Mouse (Mus musculus) T-helper 1 cell (primary cell): Measurements from ENCODE around the gene Gm7030.
"Not testable (repeated sequence)": the region's sequence is repeated elsewhere in the genome, so short reads cannot be mapped to it uniquely, and the experiment has no call there.

Source experiments
- in situ Hi-C: fragments of 300-600 bp; cut with MboI, MseI; formaldehyde crosslinking; loops from one replicate; pipeline ENCODE4 v1.15.1; 2025; ENCODE audit warnings: high pct_unique_total_duplicates

Gene Gm7030

DNA sequence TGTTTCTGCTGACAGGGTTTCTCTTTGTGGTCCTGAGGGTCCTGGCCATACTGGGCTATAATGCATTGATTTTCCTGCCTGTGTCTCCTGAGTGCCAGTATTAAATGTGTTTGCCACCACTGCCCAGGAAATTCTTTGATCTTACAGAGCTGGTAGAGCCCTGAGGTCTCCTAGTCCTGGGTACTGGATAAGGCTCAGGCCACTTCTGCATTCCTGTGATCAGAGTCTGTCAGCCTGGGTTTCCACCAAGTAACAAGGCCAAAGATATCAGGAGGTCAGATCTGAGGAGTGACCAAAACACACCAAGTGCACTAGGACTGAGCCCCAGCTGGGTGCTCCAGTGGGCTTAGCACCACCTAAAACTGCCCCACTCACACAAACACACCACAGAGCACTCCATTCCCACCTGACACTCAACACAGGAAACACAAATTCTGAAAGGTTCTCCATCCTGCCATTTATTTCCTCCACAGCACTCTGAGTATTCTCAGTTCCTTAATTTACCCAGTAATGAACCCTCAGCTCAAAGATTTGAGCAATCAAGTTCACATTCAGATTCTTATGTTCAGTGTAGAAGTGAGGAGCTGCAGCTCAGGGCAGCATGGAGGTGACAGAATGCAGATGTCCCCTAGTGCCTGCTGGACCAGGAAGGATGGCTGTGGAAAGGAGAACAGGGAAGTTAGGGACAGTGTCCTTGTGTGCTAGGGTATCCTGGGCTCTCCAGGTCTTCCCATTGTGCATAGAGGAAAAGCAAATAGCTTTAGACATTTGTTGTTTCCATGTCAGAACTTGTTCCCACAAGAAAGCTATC, 6.4 kb upstream of the Gm7030 start:
- in situ Hi-C loops, result not testable (repeated sequence)

DNA sequence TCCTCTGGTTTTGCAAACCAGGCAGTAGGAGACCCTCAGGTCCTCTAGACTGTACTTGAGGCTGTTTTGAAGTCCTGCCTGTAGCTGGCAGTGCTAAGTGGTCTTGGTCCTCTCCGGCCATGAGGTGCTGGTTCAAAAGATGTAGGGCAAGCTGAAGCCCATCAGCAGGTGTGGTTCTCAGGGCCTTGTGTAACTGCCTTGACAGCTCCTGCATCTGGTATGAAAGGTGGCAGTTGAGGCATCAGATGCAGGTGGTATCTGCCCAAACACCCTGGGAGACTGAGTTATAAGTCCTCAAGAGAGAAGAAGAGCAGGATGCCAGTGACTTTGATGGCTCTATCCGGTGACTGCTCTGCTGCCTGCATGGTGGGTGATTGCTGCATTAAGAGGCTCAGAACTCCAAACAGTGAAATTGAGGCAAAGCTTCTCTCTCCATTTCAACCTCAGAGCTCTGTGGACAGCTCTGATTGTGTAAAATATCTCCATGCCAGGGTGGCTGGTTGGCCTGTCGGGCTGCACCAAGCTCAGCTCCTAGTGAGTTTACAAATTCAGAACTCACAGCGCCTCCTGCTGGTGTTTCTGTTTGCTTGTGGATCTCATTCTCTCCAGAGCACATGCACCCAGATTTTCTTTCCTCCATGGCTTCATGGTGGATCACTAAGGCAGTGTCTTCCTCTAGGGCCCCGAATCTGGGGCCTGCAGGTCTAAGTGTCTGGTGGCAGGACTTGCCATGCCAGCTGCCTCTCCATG, 2.5 kb upstream of the Gm7030 start:
- in situ Hi-C loops, result no loop called here

DNA sequence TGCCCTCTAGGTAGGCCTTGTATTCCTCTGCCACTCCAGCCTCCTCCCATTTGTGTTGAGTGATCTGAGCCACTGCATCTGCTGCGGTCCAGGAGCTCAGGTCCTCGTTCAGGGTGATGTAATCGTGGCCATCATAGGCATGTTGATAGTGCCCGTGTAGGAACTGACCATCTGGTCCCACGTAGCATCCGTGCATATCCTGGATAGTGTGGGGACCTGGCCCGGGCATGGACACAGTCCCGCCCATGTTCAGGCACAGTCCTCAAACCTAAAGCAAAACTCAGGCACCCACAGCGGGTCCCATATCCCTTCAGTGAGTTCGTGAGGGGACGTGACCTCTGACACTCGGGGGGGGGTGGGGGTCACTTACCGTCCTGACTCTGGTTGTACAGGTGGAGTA, 700 bp downstream of the Gm7030 start:
- in situ Hi-C loops, result loop anchor here (10.0 kb wide), 1 partner anchor 74 kb away; the partner anchor contains the start of gene Gm11127

DNA sequence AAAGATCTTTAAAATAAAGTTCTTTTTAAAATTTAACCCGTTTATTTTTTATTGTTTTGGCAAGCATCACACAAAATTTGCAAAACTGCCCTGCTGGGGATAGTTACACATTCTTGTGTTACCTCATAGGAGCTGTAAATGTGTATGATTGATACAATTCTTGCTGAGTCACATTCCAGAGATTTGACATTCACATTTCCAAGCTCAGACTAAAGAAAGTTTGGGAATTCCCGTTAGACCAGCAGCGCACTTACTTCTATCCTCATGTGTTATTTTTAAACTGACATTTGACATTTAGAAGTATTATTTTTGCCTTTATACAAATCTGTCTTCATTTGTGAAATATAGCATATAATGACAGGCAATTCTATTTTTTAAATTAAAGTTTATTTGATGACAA, 5.1 kb downstream of the Gm7030 start:
- in situ Hi-C loops, result loop anchor here (10.0 kb wide), 1 partner anchor 69 kb away; the partner anchor contains the start of gene Gm11127

DNA sequence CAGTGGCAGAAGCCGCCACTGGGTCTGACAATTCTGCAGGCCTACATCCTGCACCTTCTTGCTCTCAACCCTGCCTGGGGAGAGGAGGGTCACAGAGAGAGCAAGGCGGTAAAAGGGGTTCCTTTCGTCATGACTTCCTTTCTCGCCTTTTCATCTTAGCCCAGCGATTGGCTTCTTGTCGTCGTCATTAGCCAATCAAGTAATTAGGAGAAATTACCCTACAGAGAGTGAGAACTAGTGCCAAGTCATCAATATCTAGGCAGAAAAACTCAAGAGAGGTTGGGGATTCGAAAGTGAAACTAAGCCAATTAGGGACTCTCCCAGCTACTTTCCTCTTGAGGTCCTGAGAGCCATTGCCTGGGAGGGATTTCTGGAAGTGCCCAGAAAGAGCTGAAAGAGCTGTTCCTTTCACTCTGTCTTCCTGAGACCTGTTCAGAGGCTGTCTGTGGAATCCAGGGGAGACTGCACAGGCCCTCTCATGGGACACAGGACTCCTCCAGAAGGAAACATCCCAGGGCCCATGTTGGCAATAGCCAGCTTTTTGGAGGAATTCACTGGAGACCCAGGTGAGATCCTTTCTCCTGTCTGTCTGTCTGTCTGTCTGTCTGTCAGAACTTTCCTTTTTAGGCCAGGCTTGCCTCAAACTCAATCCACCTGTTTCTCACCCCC, 7.7 kb downstream of the Gm7030 start, which contains the start of gene Gm19684:
TSS of gene Gm19684 (plus strand) at position 327 of the 669 bp plus-strand sequence.
- in situ Hi-C loops, result loop anchor here (10.0 kb wide), 1 partner anchor 67 kb away; the partner anchor contains the start of gene Gm11127

DNA sequence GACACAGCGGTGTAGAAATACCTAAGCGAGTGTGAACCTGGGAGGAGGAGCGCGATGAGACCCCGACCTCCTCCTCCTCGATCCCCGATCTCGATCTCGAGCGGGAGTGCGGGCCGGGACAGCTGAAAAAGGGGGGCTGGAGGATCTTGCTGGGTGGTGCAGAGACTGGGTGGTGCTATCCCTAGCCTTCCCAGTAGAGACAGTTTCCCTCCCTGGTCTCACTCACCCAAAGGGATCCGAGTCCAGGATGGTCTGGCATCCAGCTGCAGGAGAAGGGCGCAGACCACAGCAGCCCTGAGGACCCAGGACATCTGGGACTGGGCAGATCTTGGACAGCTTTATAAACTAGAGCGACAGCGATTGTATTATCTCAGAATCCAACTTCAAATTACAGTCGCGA, 8.4 kb downstream of the Gm7030 start:
- in situ Hi-C loops, result loop anchor here (10.0 kb wide), 1 partner anchor 66 kb away; the partner anchor contains the start of gene Gm11127

DNA sequence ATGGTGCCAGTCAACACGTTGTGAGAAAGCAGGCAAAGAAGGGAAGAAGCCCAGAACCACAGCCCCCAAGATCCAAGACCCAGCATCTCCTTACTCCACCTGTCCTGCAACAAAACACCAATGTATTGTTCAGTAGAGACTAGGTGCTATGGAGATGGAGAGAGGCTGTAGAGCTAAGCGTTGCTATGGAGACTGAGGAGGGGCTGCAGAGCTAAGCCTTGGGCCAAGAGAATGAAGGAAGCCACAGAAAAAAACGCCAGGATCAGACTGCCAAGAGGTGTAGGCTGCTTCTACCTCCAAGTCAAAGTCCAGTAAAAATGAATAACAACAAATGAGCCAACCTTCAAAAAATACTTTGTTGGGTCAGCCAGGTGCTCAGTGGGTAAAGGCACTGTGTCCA, 12.7 kb downstream of the Gm7030 start:
- in situ Hi-C loops, result loop anchor here (5.0 to 10.0 kb wide), 2 partner anchors 34 to 192 kb away; no protein-coding TSS in a partner anchor

DNA sequence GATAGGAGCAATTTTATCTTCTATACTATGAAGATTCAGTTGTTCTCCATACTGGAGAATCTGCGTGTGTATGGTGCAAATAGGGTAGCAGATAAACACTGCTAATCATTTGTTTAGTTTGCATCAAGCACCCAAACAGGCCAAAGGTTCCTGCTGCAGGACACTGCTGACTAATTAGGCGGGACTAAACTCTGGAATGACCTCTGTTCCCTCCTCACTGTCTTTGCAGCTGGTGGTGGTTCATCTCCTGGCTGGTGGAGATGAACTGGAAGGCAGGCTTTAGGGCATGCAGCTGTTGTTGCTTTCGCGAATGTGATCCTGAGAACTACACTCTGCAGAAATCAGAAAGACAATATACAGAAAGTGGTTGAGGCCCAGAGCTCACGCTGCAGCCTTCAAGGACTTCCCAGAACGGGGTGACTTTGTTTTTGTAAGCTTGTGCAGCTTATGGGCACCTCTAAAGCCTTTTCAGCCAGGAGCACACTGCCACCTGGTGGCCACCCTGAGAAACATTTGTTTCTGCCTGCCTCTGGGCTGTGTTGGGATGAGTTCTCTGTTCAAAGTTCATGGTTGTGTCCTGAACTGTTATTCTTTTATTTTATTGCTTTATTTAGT, 15.1 kb downstream of the Gm7030 start:
- in situ Hi-C loops, result loop anchor here (5.0 to 10.0 kb wide), 3 partner anchors 82 to 189 kb away; partner anchors contain the start of gene H2-T23

DNA sequence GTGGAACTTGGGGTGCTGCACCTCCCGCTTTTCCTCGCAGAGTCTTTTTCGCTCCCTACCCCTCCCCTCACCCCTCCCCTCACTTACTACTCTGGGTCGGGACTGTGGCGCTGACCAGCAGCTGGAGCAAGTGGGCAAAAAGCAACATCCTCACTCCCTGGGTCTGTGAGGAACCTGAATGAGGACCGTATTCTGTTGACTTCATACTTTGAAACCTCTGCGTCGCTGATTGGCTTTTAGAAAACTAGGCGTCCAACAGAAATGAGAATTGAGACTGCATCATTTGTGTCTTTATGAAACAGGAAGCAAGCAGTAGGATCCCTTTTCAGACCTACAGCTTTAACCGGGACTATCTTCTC, 17.7 kb downstream of the Gm7030 start:
- in situ Hi-C loops, result loop anchor here (5.0 to 10.0 kb wide), 3 partner anchors 79 to 187 kb away; partner anchors contain the start of gene H2-T23

DNA sequence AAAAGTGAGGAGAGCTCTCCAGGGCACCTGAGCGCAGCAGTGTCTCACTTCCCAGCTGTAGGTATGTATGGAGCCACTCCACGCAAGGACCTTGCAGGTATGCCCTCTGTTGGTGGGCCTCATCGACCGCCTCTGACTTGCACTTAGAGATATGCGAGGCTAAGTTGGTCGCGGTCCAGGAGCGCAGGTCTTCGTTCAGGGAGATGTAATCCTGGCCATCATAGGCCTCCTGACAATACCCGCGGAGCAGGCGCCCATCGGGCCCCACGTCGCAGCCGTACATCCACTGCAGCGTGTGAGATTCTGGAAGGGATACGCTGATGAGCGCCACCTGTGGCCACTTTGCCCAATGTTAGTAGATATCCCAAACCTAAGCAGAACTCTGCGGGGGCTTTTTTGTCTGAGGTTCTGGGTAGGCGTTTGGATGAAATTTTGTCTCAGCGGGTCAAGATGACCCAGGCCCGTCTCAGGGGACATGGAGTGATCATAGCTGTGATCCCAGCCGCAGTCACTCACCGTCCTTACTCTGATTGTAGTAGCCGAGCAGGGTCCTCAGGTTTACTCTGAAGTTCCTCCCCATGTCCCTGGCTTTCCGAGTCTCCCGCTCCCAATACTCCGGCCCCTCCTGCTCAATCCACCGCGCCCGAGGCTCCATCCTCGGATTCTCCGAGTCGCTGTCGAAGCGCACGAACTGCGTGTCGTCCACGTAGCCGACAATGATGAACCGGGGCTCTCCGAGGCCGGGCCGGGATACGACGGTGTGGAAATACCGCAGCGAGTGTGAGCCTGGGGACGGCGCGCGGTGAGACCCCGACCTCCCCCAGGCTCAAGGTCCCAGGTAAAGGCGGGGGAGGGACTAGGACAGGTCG, 18.4 kb downstream of the Gm7030 start:
- in situ Hi-C loops, result loop anchor here (5.0 to 10.0 kb wide), 3 partner anchors 79 to 186 kb away; partner anchors contain the start of gene H2-T23

DNA sequence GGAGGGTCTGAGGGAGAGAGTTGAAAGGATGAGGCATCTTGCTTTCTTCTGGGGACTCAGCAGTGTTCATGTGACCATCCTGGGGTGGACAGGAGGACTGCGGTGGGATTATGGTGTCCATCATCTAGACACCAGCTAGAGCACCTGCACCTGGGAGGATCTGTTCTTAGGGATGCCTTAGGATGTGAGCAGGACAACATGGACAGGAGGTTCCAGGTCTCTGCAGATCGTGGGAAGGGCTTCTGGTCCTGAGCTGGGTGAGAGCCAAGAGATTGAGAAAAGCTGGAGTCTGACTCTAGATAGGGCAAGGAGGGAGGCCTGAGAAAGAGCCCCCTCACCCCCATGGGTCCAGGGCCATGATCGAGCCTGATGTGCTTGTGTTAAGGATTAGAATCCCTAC, 19.1 kb downstream of the Gm7030 start:
- in situ Hi-C loops, result loop anchor here (5.0 to 10.0 kb wide), 3 partner anchors 78 to 185 kb away; partner anchors contain the start of gene H2-T23

DNA sequence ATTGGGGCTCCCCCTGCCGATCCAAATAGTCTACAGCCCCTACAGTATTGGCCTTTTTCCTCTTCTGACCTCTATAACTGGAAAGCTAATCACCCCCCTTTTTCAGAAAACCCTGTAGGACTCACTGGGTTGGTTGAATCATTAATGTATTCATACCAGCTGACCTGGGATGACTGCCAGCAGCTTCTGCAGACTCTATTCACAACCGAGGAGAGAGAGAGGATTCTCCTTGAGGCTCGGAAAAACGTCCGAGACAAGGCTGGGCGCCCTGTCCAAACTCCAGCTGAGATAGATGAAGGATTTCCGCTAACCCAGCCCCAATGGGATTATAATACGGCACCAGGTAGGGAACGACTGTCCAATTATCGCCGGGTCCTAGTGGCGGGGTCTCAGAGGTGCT, 27.1 kb downstream of the Gm7030 start:
- in situ Hi-C loops, result loop anchor here (5.0 kb wide), 1 partner anchor 1345 kb away; no protein-coding TSS in a partner anchor

DNA sequence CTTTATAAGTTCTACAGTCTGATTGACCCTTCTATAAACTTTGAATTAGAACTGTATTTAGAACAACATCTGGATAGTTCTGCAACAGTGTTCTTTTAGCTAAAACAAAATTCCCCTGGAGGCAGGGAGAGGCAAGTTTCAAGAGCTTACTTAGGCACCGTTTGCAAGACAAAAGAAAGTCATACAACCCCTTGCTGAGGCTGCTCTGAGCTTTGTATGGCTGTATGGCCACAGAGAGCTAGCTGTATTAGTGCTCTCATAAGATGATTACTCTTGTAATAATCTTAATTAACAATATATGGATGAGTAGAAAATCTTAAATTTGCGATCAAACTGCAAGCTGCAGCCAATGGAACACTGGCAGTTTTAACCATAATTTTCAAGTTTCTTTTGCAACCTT, 29.6 kb downstream of the Gm7030 start:
- in situ Hi-C loops, result loop anchor here (5.0 kb wide), 1 partner anchor 1342 kb away; no protein-coding TSS in a partner anchor

DNA sequence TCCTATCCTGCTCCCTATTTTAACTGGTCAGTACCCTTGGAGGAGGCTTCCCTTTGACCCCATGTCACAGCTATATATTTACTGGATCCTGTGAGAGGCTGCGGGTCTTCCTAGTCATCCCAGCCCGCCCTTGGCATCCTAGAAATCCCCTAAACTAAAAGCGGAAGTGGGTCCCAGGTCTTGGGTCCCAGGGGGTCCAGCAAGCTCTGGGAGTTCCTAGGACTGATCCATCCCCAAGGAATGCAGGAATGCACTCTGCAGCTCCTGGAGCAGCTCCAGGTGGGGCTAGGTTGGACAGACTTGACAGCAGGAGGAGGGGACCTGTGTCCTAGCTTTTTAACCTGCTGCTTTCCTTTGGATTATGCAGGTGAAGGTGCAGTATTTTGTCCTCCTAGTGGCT, 35.3 kb downstream of the Gm7030 start:
- in situ Hi-C loops, result loop anchor here (5.0 kb wide), 1 partner anchor 83 kb away; no protein-coding TSS in a partner anchor

DNA sequence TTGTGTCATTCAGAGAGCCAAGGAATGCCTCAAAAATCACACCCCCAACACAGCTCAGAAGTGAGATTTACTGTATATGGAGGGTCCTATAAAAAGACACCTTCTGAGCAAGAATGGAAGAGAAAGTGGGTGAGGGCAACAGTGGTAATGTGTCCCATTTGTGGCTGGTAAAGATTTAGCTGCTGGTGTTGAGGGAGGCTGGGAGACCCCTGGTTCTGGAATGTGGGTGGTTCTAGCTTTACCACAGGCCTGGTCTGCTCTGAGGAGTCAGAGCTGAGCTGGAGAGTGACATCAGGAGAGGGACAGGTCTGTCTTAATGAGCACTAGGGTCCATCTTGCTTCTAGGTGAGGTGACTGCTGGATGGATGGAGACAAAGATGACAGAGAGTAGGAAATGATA, 36.7 kb downstream of the Gm7030 start:
- in situ Hi-C loops, result loop anchor here (5.0 kb wide), 1 partner anchor 85 kb away; no protein-coding TSS in a partner anchor

DNA sequence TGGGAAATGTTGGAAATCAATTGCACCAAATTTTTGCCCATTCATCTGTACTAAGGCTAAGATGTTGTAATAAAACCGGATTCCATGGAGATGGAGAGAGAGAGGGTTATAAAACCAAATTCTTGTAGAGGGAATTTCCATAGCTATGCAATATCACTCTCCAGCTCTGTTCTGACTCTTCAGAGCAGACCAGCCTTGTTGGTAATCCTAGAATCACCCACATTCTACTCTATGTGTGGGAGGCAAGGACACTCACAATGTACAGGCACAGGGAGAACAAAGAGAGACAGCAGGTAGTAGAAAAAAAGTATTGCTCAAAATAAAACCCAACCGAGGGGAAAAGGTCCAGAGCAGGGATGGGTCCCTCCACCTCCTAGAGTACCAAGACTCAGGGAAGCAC, 37.3 kb downstream of the Gm7030 start:
- in situ Hi-C loops, result loop anchor here (5.0 kb wide), 1 partner anchor 85 kb away; no protein-coding TSS in a partner anchor

DNA sequence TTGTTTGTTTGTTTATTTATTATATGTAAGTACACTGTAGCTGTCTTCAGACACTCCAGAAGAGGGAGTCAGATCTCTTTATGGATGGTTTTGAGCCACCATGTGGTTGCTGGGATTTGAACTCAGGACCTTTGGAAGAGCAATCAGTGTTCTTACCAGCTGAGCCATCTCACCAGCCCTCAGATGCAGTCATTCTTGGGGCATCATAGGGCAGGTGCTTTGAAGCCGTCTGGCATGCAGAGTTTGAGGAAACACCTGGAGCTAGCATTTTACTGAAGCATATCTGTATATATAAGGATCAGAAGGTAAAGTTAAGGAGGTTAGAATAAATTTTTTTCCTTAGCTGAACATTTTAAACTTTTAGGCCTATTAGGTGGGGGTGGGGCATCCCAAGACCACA, 43.2 kb downstream of the Gm7030 start:
- in situ Hi-C loops, result not testable (repeated sequence)

DNA sequence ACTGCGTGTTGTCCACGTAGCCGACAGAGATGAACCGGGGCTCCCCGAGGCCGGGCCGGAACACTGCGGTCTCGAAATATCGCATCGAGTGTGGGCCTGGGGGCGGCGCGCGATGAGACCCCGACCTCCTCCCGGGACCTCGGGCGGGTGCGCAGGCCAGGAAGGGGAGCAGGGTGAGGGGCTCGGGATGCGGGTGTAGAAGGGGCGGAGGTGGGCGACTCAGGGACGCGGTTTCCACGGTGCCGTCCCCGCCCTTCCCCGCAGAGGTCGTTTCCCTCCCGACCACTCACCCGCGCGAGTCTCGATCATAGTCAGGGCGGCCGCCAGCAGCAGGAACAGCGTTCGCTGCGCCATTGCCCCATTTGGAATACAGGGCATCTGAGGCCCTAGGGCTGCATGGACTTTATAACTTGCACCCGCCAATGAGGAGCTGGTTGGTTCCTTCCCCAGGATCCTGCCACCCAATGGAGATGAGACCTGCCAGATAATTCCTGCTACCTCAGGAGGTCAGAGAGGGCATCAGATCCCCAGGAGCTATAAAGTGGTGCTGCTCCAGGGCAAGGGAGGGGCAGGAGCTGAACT, 45.3 kb downstream of the Gm7030 start:
- in situ Hi-C loops, result loop anchor here (5.0 kb wide), 2 partner anchors 33 to 42 kb away; partner anchors contain the start of genes Gm6034 and H2-T22

DNA sequence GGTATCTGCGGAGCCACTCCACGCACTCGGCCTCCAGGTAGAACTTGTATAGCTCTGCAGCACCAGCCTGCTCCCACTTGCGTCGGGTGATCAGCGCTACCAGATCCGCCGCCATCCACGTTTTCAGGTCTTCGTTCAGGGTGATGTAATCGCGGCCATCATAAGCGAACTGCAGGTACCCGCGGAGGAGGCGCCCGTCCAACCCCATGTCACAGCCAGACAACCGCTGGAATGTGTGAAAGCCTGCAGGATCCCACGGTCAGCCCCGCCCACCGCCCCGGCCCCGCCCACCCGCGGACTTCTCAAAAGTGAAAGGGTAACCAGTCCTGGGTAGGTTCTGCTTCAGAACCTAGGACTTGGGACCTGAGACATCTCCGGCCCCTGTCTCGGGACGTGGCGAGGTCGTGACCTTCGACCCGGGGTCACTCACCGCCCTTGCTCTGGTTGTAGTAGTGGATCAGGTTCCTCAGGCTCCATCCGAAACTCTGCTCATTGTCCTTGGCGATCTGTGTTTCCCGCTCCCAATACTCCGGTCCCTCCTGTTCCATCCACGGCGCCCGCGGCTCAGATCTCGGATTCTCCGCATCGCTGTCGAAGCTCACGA, 45.9 kb downstream of the Gm7030 start:
- in situ Hi-C loops, result loop anchor here (5.0 kb wide), 2 partner anchors 34 to 41 kb away; partner anchors contain the start of genes Gm6034 and H2-T22
